In the genomic region with DNA sequence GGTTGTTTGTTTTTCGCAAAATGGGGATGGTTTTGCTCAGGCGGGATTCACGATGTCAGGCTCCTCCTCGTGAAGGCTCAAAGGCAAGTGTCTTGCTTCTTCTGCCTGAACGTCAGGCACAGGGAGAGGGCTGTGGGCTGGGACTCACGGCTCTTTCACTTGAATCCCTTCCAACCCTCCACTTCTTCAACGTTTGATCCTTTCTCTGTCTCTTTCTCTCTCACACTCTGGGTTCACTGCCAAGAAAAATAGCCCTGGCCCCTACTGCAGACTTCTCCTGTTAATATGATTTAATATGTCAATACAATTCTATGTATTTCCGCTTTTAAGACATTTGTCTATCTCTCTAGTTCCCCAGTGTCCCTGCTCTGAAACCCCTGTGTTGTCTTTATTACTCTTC, we compare ENCODE assay signal across 12 mouse cellular contexts.
"Had no signal": no experiment of that assay in that cellular context is flagged by ENCODE, and none has a peak within 500 bp of the region (broad histone marks: within the 10 kb centered on the region; RNA-seq: fewer than 3 reads in every experiment).

No protein-coding gene starts in this region.

- H3K36me3 ChIP-seq: liver, embryonic 15.5 days; midbrain, embryonic 15.5 days; neural tube, embryonic 12.5 days had no signal

- DNase-seq: lung, adult 2 months; lung, postnatal 14 days; thymus, postnatal 36 days had no signal

- ATAC-seq: intestine, postnatal 0 days; midbrain, embryonic 15.5 days had no signal

- H3K27ac ChIP-seq: layer of hippocampus, adult 2 months; liver, embryonic 15.5 days; macrophage; midbrain, embryonic 15.5 days; neural tube, embryonic 12.5 days had no signal

- H3K9me3 ChIP-seq: liver, embryonic 15.5 days; megakaryocyte, embryonic 14.5 days; midbrain, embryonic 15.5 days; neural tube, embryonic 12.5 days had no signal

- H3K4me2 ChIP-seq: liver, embryonic 11.5 days; liver, embryonic 15.5 days; midbrain, embryonic 11.5 days; midbrain, embryonic 15.5 days; neural tube, embryonic 12.5 days had no signal

- H3K4me1 ChIP-seq: liver, embryonic 15.5 days; megakaryocyte, embryonic 14.5 days; midbrain, embryonic 15.5 days; neural tube, embryonic 12.5 days had no signal

- H3K27me3 ChIP-seq: liver, embryonic 15.5 days; midbrain, embryonic 15.5 days; neural tube, embryonic 12.5 days had no signal

- H3K4me3 ChIP-seq: layer of hippocampus, adult 2 months; liver, embryonic 15.5 days; megakaryocyte, embryonic 14.5 days; midbrain, embryonic 15.5 days; neural tube, embryonic 12.5 days had no signal

- H3K9ac ChIP-seq: liver, embryonic 15.5 days; midbrain, embryonic 15.5 days; neural tube, embryonic 12.5 days had no signal
